Mouse (Mus musculus) midbrain, embryonic 12.5 days (tissue): ENCODE measurements around the gene Mettl15. TPM values are rescaled to one million over a fixed set of nuclear protein-coding genes. Genes with fewer than 3 reads are reported as not detected.

Source experiments
- ATAC-seq: fragments of 200-750 bp; cut with Nextera tagmentation; 2 replicates; pipeline ENCODE4 v1.8.0; 2017; ENCODE audit warnings: low read depth, moderate TSS enrichment, moderate library complexity; ENCODE audit not compliant: low FRiP score
- H3K27ac ChIP-seq: fragments of 300-500 bp; sonication (generic); replicated peaks from 2 replicates; pipeline ENCODE4 v1.5.1; 2016; ENCODE audit warnings: mild to moderate bottlenecking
- H3K27me3 ChIP-seq: fragments of 300-500 bp; sonication (generic); 2 replicates; pipeline ENCODE4 v1.6.1; 2016; ENCODE audit warnings: mild to moderate bottlenecking
- H3K36me3 ChIP-seq: fragments of 300-500 bp; sonication (generic); 2 replicates; pipeline ENCODE4 v1.6.1; 2016
- H3K4me1 ChIP-seq: fragments of 300-500 bp; sonication (generic); 2 replicates; pipeline ENCODE4 v1.6.1; 2016
- H3K4me2 ChIP-seq: fragments of 300-500 bp; sonication (generic); replicated peaks from 2 replicates; pipeline ENCODE4 v1.6.1; 2016; ENCODE audit warnings: mild to moderate bottlenecking, moderate library complexity
- H3K4me3 ChIP-seq: fragments of 300-500 bp; sonication (generic); 2 replicates; pipeline ENCODE4 v1.5.1; 2016; ENCODE audit warnings: mild to moderate bottlenecking
- H3K9ac ChIP-seq: fragments of 300-500 bp; sonication (generic); replicated peaks from 2 replicates; pipeline ENCODE4 v1.6.1; 2016; ENCODE audit warnings: mild to moderate bottlenecking, moderate library complexity
- H3K9me3 ChIP-seq: fragments of 300-500 bp; sonication (generic); 2 replicates; pipeline ENCODE4 v1.6.1; 2016; ENCODE audit warnings: mild to moderate bottlenecking
- WGBS: fragments of 180-500 bp; shearing (Covaris S2); methylation state at CpG from one replicate; pipeline ENCODE4 v1.1.7; 2016; 5-methylcytosine and 5-hydroxymethylcytosine counted together
- polyA plus RNA-seq: library from polyadenylated mRNA; unstranded; fragments of >200 nt; fragmentation: Nextera tagmentation; extraction: Ambion mirVana; gene quantifications from 2 replicates; pipeline ENCODE4 v1.2.1, GENCODE M21; 2016

Mettl15 gene
- polyA plus RNA-seq, result 11.8 and 12.2 TPM in 2 replicates

- Histone ChIP-seq H3K36me3 (no peaks in the 10 kb centered on the region), H3K27me3 (no peaks in the 10 kb centered on the region), H3K4me3 (peak within 1 kb of the TSS; percentile 69), H3K9me3 (no peaks in the 10 kb centered on the region), H3K27ac (peak within 1 kb of the TSS; percentile 79), H3K4me1 (peaks cover 17% of the 10 kb centered on the region), H3K4me2 (peak within 1 kb of the TSS; percentile 67), H3K9ac (peak within 1 kb of the TSS; percentile 60)
- peak; percentile 96 for ATAC-seq
- under 1% methylated on average over 51 of the region's 51 CpGs for WGBS
Measured at GRCm38 (mm10) chr2:109280600-109281340, at the start of gene Mettl15, which contains the start of gene Kif18a. Gene Mettl15 (minus strand): TSS chr2:109280748. Gene Kif18a (plus strand): TSS chr2:109280738.

GRCm38 (mm10) chr2:109311369-109311768, 30.8 kb upstream of the Mettl15 start:
- H3K9ac ChIP-seq, result no peak overlapping the region
- no peaks in the 10 kb centered on the region for H3K4me1 ChIP-seq
- ATAC-seq, result no peak
- H3K9me3 ChIP-seq, result no peaks in the 10 kb centered on the region
- no peak overlapping the region for H3K27ac ChIP-seq
- 93% methylated on average over 5 of the region's 5 CpGs for WGBS
- H3K4me2 ChIP-seq, result no peak overlapping the region
- H3K4me3 ChIP-seq, result no peak overlapping the region
- H3K36me3 ChIP-seq, result peaks cover 38% of the 10 kb centered on the region
- H3K27me3 ChIP-seq, result no peaks in the 10 kb centered on the region

GRCm38 (mm10) chr2:109303638-109304037, 23.1 kb upstream of the Mettl15 start:
- no peak overlapping the region for H3K4me3 ChIP-seq
- no peak overlapping the region for H3K9ac ChIP-seq
- peaks cover 23% of the 10 kb centered on the region; the same call in 1 of the 2 replicates for H3K36me3 ChIP-seq
- no peaks in the 10 kb centered on the region for H3K9me3 ChIP-seq
- no peak for ATAC-seq
- H3K27ac ChIP-seq, result no peak overlapping the region
- H3K4me2 ChIP-seq, result no peak overlapping the region
- H3K4me1 ChIP-seq, result no peaks in the 10 kb centered on the region
- H3K27me3 ChIP-seq, result no peaks in the 10 kb centered on the region

GRCm38 (mm10) chr2:109302234-109302633, 21.7 kb upstream of the Mettl15 start:
- Histone ChIP-seq H3K4me2 (no peak overlapping the region), H3K27me3 (no peaks in the 10 kb centered on the region), H3K4me1 (no peaks in the 10 kb centered on the region), H3K27ac (no peak overlapping the region), H3K4me3 (no peak overlapping the region), H3K36me3 (peaks cover 19% of the 10 kb centered on the region; the same call in 1 of the 2 replicates), H3K9ac (no peak overlapping the region), H3K9me3 (no peaks in the 10 kb centered on the region)
- ATAC-seq, result no peak
- WGBS, result 82% methylated on average over 3 of the region's 3 CpGs

- WGBS, result 97% methylated on average over 1 of the region's 1 CpGs
- H3K27me3 ChIP-seq, result no peaks in the 10 kb centered on the region
- H3K36me3 ChIP-seq, result peaks cover 18% of the 10 kb centered on the region
Measured at GRCm38 (mm10) chr2:109298160-109298559, 17.6 kb upstream of the Mettl15 start.

GRCm38 (mm10) chr2:109296264-109296663, 15.7 kb upstream of the Mettl15 start:
- no peaks in the 10 kb centered on the region for H3K9me3 ChIP-seq
- no peaks in the 10 kb centered on the region for H3K27me3 ChIP-seq
- no peak overlapping the region for H3K4me3 ChIP-seq
- H3K9ac ChIP-seq, result no peak overlapping the region
- peaks cover 26% of the 10 kb centered on the region for H3K36me3 ChIP-seq
- no peak overlapping the region for H3K4me2 ChIP-seq
- ATAC-seq, result no peak
- WGBS, result 88% methylated on average over 5 of the region's 5 CpGs
- no peak overlapping the region for H3K27ac ChIP-seq
- H3K4me1 ChIP-seq, result no peaks in the 10 kb centered on the region

More at GRCm38 (mm10) chr2:109298160-109298559, 17.6 kb upstream of the Mettl15 start:
- no peak overlapping the region for H3K4me3 ChIP-seq
- H3K9me3 ChIP-seq, result no peaks in the 10 kb centered on the region
- H3K4me1 ChIP-seq, result no peaks in the 10 kb centered on the region
- H3K27ac ChIP-seq, result no peak overlapping the region
- ATAC-seq, result no peak
- no peak overlapping the region for H3K4me2 ChIP-seq
- no peak overlapping the region for H3K9ac ChIP-seq

- H3K27me3 ChIP-seq, result no peaks in the 10 kb centered on the region
- ATAC-seq, result no peak
- no peak overlapping the region for H3K27ac ChIP-seq
- no peaks in the 10 kb centered on the region for H3K9me3 ChIP-seq
- no peak overlapping the region for H3K4me3 ChIP-seq
- H3K9ac ChIP-seq, result no peak overlapping the region
- no peak overlapping the region for H3K4me2 ChIP-seq
- 94% methylated on average over 6 of the region's 6 CpGs for WGBS
- H3K36me3 ChIP-seq, result peaks cover 29% of the 10 kb centered on the region
- H3K4me1 ChIP-seq, result 0 out of 2 replicates have a peak, but pooled peaks cover under 1% of the 10 kb centered on the region
Measured at GRCm38 (mm10) chr2:109289327-109289726, 8.8 kb upstream of the Mettl15 start.

- Histone ChIP-seq H3K4me3 (no peak overlapping the region), H3K27me3 (no peaks in the 10 kb centered on the region), H3K9ac (no peak overlapping the region), H3K4me2 (no peak overlapping the region), H3K9me3 (no peaks in the 10 kb centered on the region), H3K36me3 (no peaks in the 10 kb centered on the region), H3K4me1 (peaks cover 10% of the 10 kb centered on the region), H3K27ac (no peak overlapping the region)
- no peak for ATAC-seq
- 89% methylated on average over 3 of the region's 3 CpGs for WGBS
Measured at GRCm38 (mm10) chr2:109284121-109284520, 3.6 kb upstream of the Mettl15 start.

GRCm38 (mm10) chr2:109281341-109281690, 768 bp upstream of the Mettl15 start:
- H3K4me3 ChIP-seq, result peak overlapping the region; percentile 69
- H3K27me3 ChIP-seq, result no peaks in the 10 kb centered on the region
- H3K9me3 ChIP-seq, result no peaks in the 10 kb centered on the region
- H3K36me3 ChIP-seq, result no peaks in the 10 kb centered on the region
- H3K4me1 ChIP-seq, result peaks cover 17% of the 10 kb centered on the region
- H3K27ac ChIP-seq, result peak overlapping the region; percentile 79
- peak overlapping the region; percentile 60 for H3K9ac ChIP-seq
- ATAC-seq, result peak; percentile 27
- peak overlapping the region; percentile 67 for H3K4me2 ChIP-seq
- 5% methylated on average over 1 of the region's 1 CpGs for WGBS

- Histone ChIP-seq H3K4me1 (peaks cover 17% of the 10 kb centered on the region), H3K9me3 (no peaks in the 10 kb centered on the region), H3K4me3 (peak overlapping the region; percentile 69), H3K9ac (peak overlapping the region; percentile 60), H3K4me2 (peak overlapping the region; percentile 67), H3K27me3 (no peaks in the 10 kb centered on the region), H3K36me3 (no peaks in the 10 kb centered on the region), H3K27ac (peak overlapping the region; percentile 79)
- 5% methylated on average over 4 of the region's 4 CpGs for WGBS
- ATAC-seq, result no peak
Measured at GRCm38 (mm10) chr2:109280272-109280599, 312 bp downstream of the Mettl15 start.

- Histone ChIP-seq H3K27ac (no peak overlapping the region), H3K27me3 (no peaks in the 10 kb centered on the region), H3K4me3 (peak overlapping the region; percentile 46), H3K4me1 (peaks cover 14% of the 10 kb centered on the region), H3K36me3 (no peaks in the 10 kb centered on the region), H3K9me3 (no peaks in the 10 kb centered on the region), H3K9ac (peak overlapping the region; percentile 59), H3K4me2 (peak overlapping the region; percentile 61)
- no peak for ATAC-seq
- 0% methylated on average over 16 of the region's 16 CpGs for WGBS
Measured at GRCm38 (mm10) chr2:109278036-109278435, 2.5 kb downstream of the Mettl15 start.

- H3K9ac ChIP-seq, result peak overlapping the region; percentile 59
Measured at GRCm38 (mm10) chr2:109277593-109277992, 3.0 kb downstream of the Mettl15 start.

More at GRCm38 (mm10) chr2:109277593-109277992, 3.0 kb downstream of the Mettl15 start:
- Histone ChIP-seq H3K4me1 (peaks cover 14% of the 10 kb centered on the region), H3K36me3 (no peaks in the 10 kb centered on the region), H3K9me3 (no peaks in the 10 kb centered on the region), H3K4me3 (peak overlapping the region; percentile 46), H3K27ac (no peak overlapping the region), H3K4me2 (peak overlapping the region; percentile 61), H3K27me3 (no peaks in the 10 kb centered on the region)
- ATAC-seq, result no peak
- 11% methylated on average over 7 of the region's 7 CpGs for WGBS
